Mouse (Mus musculus): ENCODE results near the gene Sgms1. TPM values are rescaled to one million over a fixed set of nuclear protein-coding genes. Genes with fewer than 3 reads are reported as not detected.

The Sgms1 gene
- total RNA-seq, 2 experiments from 2014 or later = 56.3 to 58.4 TPM

DNA sequence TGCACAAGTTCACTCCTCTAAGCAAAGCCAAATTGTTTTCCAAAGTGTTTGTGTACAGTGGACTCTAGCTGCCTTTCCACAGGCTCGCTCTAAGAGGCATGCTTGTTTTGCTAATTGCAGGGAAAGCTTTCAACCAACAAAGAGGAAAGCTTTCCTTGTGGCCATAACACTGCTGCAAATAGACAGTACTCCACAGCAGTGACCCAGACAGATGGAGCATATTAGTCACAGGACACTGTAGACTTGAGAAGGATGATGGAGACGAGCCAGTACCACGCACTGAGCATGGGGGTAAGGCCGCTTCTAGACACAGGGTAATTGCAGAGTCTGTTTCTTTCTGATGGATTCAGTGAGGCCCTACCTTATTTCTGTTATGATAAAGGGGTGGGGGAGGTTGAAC lies 33.3 kb downstream of the Sgms1 start:
- no peak for DNase-seq

DNA sequence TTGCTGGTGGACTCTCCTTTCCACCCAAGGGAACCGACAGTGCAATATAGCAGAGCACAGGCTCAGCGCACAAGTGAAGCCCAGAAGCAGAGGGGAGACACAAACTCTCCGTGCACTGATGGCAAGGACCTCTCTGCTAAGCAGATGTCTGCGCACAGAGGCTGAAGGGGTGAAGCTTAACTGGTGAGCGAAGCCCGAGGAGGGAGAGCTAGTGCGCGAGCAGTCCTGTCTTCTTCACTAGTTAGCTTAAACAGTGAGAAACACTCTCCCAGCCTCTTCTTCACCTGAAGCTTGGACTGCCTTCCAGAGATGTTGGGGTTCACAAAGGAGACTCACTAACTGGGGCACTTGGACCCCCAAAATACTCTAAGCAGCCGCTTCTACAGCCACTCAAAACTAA lies 36.1 kb downstream of the Sgms1 start:
- no peak for DNase-seq

DNA sequence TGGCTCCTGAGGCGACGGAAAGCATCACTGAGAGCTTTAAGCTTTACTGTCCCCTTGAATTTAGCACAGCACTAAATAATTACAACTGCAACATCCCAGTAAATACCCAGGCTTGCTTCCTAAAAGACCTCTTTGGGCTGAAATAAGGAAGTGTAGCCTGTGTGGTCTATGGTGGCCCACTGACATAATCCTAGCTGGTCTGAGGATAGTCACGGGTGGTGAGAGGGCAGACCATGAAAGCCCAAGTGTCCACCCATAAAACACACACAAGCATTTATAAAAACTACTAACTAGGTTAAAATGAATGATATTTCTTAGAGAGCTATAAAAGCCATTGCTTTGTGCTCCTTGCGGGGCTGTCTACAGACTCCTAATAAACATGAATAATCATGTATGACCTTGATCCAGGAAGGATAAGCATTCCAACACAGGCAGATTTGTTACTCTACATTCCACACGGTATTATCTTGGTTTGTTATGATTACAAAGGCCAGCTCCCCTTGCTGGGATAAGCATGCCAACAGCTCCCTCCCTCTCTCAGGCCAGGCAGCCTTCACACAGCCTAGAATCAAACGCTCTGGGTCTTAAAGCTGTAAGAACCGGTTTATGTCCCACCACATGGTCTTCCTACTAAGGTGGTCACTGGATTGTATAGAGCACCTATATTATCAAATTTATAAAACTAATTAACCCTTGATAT lies 40.4 kb downstream of the Sgms1 start:
- no peak for DNase-seq

- no peak for DNase-seq
Measured at GRCm38 (mm10) chr19:32347491-32347890, 42.0 kb downstream of the Sgms1 start.

DNA sequence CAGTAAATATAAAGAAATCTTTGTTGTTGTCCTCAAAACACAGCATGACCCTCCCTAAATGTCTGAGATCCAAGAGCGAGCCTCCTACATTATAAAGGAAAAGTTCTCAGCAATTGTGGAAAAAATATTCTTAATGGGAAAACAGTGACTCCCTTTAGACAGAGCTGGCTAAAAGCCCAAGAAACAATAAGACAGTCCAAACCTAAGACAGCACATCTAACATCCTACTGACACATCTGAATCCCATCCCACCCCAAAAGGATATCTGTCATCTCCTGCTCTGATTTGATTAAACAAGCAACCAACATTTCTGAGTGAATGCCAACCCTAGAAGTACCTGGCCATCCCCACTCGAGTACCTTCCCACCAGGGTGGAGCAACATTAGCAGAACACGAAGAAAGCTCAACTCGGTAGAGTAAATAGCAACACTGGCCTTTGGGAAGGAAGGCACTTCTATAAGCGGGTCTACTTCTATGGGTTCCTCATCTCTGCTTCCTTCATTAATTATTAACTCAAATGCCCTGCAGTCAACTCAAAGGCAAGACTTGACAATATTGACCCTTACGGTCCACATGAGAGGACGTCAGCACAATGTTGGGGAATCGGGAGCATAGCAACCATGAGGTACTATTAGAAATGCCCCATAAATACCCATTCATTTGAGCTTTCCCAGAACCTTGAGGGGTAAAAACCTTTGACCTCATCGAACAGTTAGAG lies 42.7 kb downstream of the Sgms1 start:
- DNase-seq = no peak

GRCm38 (mm10) chr19:32346176-32346575 lies 43.3 kb downstream of the Sgms1 start:
- peak; percentile 77 for DNase-seq

DNA sequence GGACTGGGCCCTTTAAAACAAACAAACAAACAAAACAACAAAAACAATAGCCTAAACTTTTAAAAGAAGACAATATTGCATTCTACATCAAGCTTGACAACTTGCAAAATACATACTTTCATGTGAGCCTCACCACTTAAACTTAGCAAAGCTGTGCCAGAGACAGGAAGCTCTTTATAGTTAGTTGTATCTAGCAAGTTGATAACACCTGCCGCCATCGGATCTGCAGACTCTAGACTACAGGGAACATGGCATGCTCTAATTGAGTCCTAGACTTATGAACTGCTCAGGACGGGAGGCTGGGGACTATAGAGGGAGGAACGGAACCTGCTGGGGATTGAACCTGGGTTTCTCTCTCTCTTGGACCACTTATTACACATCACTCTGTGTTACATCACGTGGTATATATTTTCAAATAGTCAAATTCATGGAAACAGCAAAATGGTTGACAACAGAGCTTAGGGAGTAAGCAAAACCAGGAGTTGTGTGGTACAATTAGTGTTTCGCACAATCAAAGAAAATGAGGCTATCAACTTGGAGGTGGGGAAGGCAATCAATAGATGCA lies 44.3 kb downstream of the Sgms1 start:
- DNase-seq = no peak

GRCm38 (mm10) chr19:32344738-32345121 lies 44.8 kb downstream of the Sgms1 start:
- no peak for DNase-seq

GRCm38 (mm10) chr19:32343937-32344737 lies 45.4 kb downstream of the Sgms1 start:
- no peak for DNase-seq

DNA sequence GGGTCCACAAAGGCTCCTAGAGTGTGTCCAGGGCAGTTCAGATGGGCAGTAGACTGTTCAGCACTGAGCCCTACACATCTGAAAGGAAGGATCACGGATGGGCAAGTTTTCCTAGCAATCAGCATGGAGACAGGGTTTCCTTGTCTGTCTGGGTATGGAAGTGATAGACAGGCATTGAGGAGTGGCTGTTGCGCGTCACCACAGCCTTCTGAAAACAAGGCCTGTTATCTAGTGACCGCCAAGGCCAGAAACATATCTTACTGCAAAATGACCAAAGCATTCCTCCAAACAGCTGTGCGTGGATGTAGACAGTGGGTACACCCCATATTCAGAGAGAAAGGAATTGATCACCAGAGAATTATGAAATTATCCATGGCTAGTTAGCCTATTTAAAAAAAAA lies 47.1 kb downstream of the Sgms1 start:
- DNase-seq = no peak

GRCm38 (mm10) chr19:32341091-32341490 lies 48.4 kb downstream of the Sgms1 start:
- DNase-seq = no peak

GRCm38 (mm10) chr19:32340168-32340567 lies 49.3 kb downstream of the Sgms1 start:
- DNase-seq = no peak

- DNase-seq = no peak
Measured at GRCm38 (mm10) chr19:32337708-32338107, 51.8 kb downstream of the Sgms1 start.

DNA sequence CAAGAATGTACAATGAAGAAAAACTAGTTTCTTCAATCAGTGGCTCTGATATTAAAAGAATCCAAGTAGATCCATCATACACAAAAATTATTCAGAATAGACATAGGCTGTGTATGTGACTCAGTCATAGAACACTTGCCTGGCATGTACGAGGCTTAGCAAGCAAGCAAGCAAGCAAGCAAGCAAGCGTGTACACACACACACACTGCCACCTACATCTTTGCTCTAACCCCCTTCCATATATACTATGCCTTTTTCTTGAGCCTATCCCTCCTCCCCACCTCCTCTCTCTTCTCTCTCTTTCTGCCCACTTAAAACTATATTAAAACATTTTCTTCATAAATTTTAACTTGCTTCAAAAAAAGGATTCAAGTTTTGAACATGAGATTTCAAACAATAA lies 54.8 kb downstream of the Sgms1 start:
- DNase-seq = no peak

DNA sequence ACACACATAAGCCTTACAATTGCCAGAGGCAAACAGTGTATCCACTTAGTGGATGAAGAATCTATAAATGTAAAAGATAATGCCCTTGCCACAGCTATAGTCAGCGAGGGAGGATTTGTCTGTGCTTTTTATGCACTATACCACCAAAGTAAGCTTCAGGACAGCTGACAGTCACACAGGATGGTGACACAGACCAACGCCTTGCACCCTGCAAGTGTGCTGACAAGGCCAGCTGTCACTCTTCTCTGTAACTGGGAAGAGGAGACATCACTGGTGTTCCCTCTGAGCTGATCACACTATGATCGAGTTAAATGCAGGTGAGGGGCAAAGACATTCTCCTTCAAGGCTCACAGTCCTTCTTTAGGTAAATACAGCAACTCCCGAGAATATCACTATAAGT lies 56.0 kb downstream of the Sgms1 start:
- no peak for DNase-seq

DNA sequence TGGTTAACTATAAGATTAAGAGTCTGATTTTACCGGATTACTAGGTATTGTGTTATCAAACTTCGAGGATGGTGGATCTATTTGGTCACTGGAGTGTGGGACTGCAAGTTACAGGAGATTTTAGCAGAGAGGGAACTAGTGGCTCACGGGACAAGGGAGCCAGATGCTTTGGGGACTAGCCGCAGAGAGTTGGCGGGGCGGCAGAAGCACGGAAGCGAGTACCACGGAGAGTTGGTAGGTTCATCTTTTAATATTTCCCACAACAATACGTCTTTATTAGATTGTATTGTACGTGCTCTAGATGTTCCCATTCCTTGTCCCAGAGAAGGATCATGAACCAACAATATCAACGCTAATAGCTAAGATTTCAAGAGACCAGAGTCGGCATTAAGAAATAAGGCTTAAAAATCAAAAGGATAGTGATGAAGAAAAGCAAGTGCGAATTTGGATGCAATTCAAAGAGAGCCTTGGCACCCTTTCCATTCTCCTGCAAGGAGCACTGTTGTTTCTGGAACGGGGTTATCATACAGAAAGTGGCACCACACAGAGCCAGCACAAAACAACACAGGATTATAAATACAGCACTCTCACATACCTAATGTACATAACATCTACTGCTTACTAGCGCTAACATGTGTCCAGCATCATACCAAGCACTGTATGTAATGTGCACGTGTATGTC lies 56.6 kb downstream of the Sgms1 start:
- no peak for DNase-seq

GRCm38 (mm10) chr19:32330231-32330630 lies 59.3 kb downstream of the Sgms1 start:
- no peak for DNase-seq

DNA sequence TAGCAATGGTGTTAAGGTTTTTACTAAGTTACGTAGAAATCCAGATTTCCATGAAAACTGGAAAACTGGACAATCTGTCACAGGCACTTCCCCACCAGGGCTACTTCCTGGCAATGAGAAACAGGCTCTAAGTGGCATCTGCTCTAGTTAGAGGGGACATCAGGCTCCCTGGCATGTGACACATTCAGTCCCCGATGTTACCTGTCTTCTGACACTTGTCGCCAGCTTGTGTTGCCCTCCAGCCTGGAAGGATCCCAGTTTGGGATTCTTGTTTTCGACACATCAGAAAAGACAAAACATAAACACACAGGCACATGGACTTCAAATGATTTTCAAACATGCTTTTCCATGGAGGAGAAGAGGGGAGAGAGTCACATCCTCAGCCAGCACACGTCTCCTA lies 60.0 kb downstream of the Sgms1 start:
- DNase-seq = no peak

DNA sequence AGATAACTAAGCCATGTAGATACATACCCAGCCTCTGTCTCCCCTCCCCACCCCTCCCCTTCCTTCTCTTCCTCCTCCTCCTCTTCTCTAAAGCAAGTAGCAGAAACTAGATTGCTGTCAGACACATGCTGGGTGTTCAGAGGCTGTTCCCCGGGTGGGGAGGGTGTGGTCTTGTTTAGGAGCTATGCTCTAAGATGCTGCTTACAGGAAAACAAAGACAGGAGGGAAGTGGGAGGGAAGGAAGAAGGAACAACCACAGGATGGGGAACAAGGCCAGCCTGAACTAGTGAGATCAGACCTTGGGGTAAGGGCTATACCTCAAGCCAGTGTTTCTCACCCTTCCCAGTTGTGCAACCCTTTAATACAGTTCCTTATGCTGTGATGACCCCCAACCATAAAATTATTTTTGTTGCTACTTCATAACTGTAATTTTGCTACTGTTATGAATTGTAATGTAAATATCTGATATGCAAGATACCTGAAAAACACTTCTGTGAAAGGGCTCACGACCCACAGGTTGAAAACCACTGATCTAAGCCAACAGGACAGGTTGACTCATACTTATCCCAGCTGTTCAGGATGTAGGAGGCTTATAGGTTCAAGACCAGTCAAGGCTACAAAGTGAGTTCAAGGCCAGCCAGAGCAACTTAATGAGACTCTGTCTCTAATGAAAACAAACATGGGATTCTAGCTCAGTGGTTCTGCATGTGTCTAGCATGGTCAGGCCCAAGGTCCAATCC lies 61.3 kb downstream of the Sgms1 start:
- no peak for DNase-seq

DNA sequence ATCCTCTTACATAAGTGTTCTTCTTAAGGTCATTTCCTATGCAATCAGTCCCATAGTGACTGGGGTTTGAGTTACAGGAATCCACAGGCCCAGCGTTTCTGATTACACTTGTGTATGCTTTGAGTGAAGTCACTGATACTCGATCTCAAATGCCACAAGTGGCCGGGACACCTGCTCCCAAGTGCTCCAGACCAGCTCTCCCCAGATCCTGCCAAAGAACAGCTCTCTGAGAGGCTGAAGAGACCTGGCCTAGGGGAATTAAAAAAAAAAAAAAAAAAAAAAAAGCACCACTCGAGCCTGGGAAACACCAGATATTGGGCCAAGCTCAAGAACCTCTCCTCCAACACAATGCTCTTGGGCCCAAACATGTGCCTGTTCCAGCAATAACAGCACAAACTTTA lies 62.9 kb downstream of the Sgms1 start:
- DNase-seq = no peak

DNA sequence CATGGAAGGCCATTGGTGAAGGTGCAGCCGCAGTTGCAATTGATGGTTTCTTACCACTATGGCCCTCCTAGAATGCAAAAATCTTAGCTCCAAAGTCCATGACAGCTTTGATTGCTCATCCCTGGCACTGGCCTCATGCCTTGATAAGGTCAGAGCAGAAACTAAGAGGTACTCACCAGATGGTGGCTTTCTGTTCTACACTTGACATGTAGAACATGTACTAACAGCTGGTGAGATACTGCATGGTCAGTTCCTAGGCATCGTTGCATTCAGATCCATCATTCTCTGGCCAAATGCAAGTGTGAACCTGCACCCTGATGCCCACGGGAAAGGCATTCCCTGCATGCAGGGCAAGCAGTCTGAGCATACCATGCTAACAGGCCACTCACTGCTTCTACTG lies 63.4 kb downstream of the Sgms1 start:
- DNase-seq = no peak

Measured in adrenal gland, postnatal 10 days (tissue).